Mouse (Mus musculus) spleen, adult 2 months (tissue): ENCODE results near the gene Thoc2. TPM values are rescaled to one million over a fixed set of nuclear protein-coding genes. Genes with fewer than 3 reads are reported as not detected.

ENCODE experiments used
- DNase-seq, 2 experiments: peaks; one replicate each; pipeline versions ENCODE4 v3.0.0 to v3.0.0-alpha.2; 2012 to 2021; ENCODE audit warnings: low spot score in 2 of 2, low read depth in 1 of 2
- H3K27ac ChIP-seq: fragments of 200-500 bp; 2 replicates; pipeline ENCODE4 v1.5.1; 2012; ENCODE audit warnings: low read length, inconsistent platforms; ENCODE audit not compliant: insufficient read depth
- H3K27me3 ChIP-seq: fragments of 200-500 bp; 2 replicates; pipeline ENCODE4 v1.6.1; 2012; ENCODE audit warnings: mild to moderate bottlenecking, moderate library complexity, low read length, inconsistent platforms; ENCODE audit not compliant: control insufficient read depth, insufficient read depth
- H3K36me3 ChIP-seq: fragments of 200-500 bp; 2 replicates; pipeline ENCODE4 v1.6.1; 2012; ENCODE audit warnings: mild to moderate bottlenecking, low read length, inconsistent platforms; ENCODE audit not compliant: control insufficient read depth, insufficient read depth
- H3K4me1 ChIP-seq: fragments of 200-500 bp; 2 replicates; pipeline ENCODE4 v1.6.1; 2011; ENCODE audit warnings: inconsistent platforms; ENCODE audit not compliant: control insufficient read depth, insufficient read depth, insufficient read length
- H3K4me3 ChIP-seq: fragments of 200-500 bp; 2 replicates; pipeline ENCODE4 v1.5.1; 2011; ENCODE audit warnings: mild to moderate bottlenecking, inconsistent platforms; ENCODE audit not compliant: insufficient read depth, insufficient read length; ENCODE audit errors: extremely low read depth
- CTCF ChIP-seq: fragments of 200-500 bp; IDR thresholded peaks from 2 replicates; pipeline ENCODE4 v1.5.1; 2011; ENCODE audit warnings: mild to moderate bottlenecking, inconsistent platforms; ENCODE audit not compliant: insufficient read depth, insufficient read length, insufficient replicate concordance; ENCODE audit errors: extremely low read depth
- POLR2A ChIP-seq: fragments of 200-500 bp; IDR thresholded peaks from 2 replicates; pipeline ENCODE4 v1.6.1; 2011; ENCODE audit warnings: low read depth, low read length, inconsistent platforms
- WGBS: fragments of 180-500 bp; shearing (Covaris S2); methylation state at CpG from one replicate; pipeline ENCODE4 v1.1.7; 2018; 5-methylcytosine and 5-hydroxymethylcytosine counted together
- polyA plus RNA-seq: library from polyadenylated mRNA; depleted of rRNA; stranded (reverse); fragments of >200 nt; gene quantifications from 2 replicates; pipeline ENCODE4 v1.2.3, GENCODE M21; 2012

Gene Thoc2
- polyA plus RNA-seq, 1 experiment = 3.9 TPM

DNA sequence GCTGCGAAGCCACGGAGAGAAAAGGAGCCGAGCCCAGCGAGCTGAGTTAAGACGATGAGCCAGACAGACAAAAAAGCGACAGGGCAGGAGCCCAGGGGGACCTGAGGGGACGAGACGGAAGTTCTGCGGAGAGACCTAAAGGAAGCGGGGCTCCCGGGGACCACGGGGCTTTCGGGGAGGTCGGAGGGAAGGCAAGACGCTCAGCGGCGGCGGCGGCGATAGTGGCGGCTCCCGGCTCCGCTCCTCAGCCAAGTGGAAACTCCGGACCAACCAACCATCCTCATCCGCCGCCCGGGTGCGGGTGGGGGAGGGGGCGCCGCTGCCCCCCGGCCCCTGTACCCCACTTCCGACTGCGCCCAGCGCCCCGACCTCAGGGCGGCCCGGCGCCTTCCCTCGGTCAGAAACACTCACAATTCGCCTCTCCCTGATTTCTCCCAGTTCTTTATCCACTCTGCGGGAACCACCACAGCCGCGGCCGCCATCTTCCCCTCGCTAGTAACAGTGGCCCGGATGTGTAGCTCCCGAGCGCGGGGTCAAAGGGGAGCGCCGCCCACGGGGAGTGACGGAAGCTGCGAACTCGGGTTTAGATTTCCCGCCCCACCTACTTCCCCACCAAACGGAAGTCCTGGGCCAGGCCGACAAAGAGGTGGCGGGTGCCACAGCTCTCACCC lies 8.9 kb downstream of the Thoc2 start:
- peaks cover under 1% of the 10 kb centered on the region; the same call in 1 of the 2 replicates for H3K4me1 ChIP-seq
- no peaks in the 10 kb centered on the region for H3K27me3 ChIP-seq
- H3K27ac ChIP-seq = peak overlapping the region; percentile 77
- peak; percentile 80 to 86 for DNase-seq
- 25% methylated on average over 46 of the region's 59 CpGs for WGBS
- no peaks in the 10 kb centered on the region for H3K36me3 ChIP-seq
- H3K4me3 ChIP-seq = peak overlapping the region; percentile 71
- no peak for TF ChIP-seq CTCF
- TF ChIP-seq POLR2A = peak; percentile 33

DNA sequence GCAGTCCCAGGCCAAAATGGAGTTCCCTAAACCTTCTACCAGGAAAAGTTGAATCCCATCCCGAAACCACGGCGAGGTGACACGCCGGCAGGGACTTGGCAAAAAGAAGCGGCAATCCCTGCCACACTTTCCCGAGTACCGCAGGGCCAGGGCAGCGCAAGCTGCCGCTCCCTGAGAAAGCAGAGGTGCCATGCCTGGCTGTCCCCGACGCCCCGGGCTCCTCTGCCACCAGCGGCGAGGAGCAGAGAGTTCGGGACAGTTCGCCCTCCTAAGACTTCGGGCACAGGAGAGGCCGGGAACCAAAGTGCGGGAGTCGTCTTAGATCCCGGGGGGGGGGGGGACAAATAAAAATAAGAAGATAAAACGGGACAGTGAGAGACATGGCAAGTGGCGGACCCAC lies 9.5 kb downstream of the Thoc2 start:
- peaks cover 2% of the 10 kb centered on the region; the same call in 1 of the 2 replicates for H3K4me1 ChIP-seq
- DNase-seq = no peak
- TF ChIP-seq CTCF = no peak
- no peak for TF ChIP-seq POLR2A
- H3K4me3 ChIP-seq = peak overlapping the region; percentile 71
- H3K27me3 ChIP-seq = no peaks in the 10 kb centered on the region
- 26% methylated on average over 24 of the region's 24 CpGs for WGBS
- H3K27ac ChIP-seq = peak overlapping the region; percentile 77
- H3K36me3 ChIP-seq = no peaks in the 10 kb centered on the region

DNA sequence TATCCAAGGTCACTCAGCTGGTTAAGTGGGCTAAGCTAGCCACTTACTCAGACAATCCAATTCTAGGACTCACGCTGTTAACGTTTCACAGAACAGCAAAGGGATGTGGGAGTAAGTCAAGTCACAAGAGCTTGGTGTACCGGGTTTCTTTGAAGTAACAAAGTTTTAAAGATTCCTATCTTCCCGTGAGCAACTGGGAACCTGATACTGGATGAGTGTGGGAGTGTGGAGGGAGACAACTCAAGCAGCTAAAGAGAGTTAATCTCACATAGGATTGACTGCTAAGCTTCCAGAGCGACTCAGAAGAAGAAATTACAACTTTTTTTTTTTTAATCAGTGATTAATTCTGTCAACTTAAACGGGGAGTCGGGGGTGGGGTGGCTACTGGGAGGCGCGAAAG lies 10.0 kb downstream of the Thoc2 start:
- H3K36me3 ChIP-seq = no peaks in the 10 kb centered on the region
- no peaks in the 10 kb centered on the region for H3K27me3 ChIP-seq
- no peak for DNase-seq
- H3K4me1 ChIP-seq = peaks cover 2% of the 10 kb centered on the region; the same call in 1 of the 2 replicates
- 18% methylated on average over 9 of the region's 9 CpGs for WGBS
- H3K4me3 ChIP-seq = peak overlapping the region; percentile 71; the same call in 1 of the 2 replicates
- no peak overlapping the region for H3K27ac ChIP-seq
- no peak for TF ChIP-seq POLR2A
- TF ChIP-seq CTCF = no peak

DNA sequence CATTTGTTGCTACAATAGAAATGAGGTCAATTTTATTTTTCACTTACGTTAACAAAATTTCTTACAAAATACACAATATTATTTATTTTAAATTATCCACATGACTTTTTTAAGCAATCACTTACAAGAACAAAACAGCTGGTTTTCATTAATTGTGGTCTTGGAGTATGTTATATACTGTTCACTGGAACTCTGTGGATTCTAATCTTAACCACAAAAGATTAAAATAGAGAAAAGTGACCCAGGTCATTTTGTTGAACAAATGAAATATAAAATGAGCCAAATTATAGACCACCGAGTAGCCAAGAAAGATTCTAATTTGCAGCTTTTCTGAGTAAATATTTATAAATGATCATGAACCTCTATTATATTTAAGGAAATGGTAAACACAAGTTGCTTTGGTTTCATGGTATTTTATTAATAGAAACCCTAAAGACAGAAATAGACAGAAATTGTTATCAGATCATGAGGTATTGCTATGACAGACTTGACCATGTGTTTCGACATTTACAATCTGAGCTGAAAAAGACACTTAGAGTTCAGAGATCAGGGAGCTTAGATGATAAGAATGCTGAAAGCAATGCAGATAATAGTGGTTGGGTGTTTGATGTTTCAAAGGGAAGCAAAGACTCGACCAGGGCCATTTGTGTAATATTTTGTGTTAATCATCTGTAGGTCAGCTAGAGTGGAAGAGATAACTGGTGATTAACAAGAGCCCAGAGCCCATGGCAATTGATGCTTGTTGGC lies 35.5 kb downstream of the Thoc2 start:
- Histone ChIP-seq H3K4me3 (no peak overlapping the region), H3K27me3 (no peaks in the 10 kb centered on the region), H3K27ac (no peak overlapping the region), H3K4me1 (no peaks in the 10 kb centered on the region), H3K36me3 (no peaks in the 10 kb centered on the region)
- TF ChIP-seq POLR2A (no peak), CTCF (no peak)
- no peak for DNase-seq
- 65% methylated on average over 4 of the region's 4 CpGs for WGBS

DNA sequence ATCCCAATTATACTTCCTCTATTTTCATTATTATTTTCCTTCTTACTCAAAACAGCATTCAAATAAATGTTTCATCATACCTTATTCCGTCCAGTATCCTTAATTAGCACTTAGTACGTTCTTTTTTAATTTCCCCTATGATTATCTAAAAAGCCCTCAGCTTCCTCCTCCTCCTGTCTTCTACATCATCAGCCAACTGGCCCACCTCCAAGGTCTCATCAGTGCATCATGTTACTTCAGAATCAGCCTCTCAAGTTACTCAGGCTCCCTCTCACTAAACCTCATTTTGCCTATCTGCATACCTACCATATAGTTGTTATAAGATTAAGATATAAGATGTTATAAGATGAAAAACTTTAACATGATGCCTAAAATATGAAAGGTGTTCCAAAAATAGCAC lies 43.9 kb downstream of the Thoc2 start:
- Histone ChIP-seq H3K36me3 (no peaks in the 10 kb centered on the region), H3K27ac (no peak overlapping the region), H3K27me3 (no peaks in the 10 kb centered on the region), H3K4me1 (no peaks in the 10 kb centered on the region), H3K4me3 (no peak overlapping the region)
- DNase-seq = no peak
- TF ChIP-seq POLR2A (no peak), CTCF (no peak)
- 84% methylated on average over 2 of the region's 2 CpGs for WGBS

DNA sequence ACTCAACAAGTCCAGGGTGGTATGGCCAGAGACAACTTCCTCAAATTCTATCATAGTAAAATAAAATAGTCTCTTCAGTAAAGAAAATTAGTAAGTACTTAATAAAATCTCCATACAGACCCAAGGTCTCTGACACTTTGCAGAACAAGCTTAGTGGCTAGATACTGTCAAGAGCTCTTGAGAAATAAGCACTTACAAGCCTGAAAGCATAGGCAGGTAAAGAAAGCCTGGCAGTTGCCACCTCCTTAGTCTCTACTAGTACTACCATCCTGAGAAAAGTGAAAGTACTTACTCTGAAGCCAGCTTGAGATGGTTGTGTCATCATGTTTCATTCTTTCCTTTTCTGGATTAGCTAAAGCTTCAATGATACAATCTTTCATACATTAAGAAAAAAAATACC lies 82.7 kb downstream of the Thoc2 start:
- Histone ChIP-seq H3K36me3 (no peaks in the 10 kb centered on the region; the same call in 1 of the 2 replicates), H3K27me3 (no peaks in the 10 kb centered on the region), H3K4me1 (no peaks in the 10 kb centered on the region), H3K4me3 (no peak overlapping the region), H3K27ac (no peak overlapping the region)
- no peak for DNase-seq
- TF ChIP-seq POLR2A (no peak), CTCF (no peak)

DNA sequence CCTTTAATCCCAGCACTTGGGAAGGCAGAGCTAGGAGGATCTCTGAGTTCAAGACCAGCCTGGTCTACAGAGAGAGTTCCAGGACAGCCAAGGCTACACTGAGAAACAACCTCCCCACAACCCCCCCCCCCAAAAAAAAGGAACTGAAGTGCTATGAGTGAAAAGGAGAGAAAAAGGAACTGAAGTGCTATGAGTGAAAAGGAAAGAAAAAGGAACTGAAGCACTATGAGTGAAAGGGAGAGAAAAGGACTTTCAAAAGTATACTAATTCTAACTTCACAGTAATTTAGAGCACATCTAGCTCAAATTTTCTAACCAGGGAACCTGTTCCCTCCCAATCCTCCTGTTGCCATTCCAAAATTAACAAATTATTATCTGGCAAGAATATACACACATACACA lies 114.9 kb downstream of the Thoc2 start:
- no peak overlapping the region for H3K4me3 ChIP-seq
- TF ChIP-seq CTCF (no peak), POLR2A (no peak)
- no peak overlapping the region for H3K27ac ChIP-seq
- no peaks in the 10 kb centered on the region for H3K27me3 ChIP-seq
- H3K36me3 ChIP-seq = no peaks in the 10 kb centered on the region
- H3K4me1 ChIP-seq = no peaks in the 10 kb centered on the region
- no peak for DNase-seq
